Mouse (Mus musculus): ENCODE data around the gene Tpm4.
"Not testable (repeated sequence)": the region's sequence is repeated elsewhere in the genome, so short reads cannot be mapped to it uniquely, and the experiment has no call there.

The Tpm4 gene

GRCm38 (mm10) chr8:72134756-72135445 lies at the start of gene Tpm4:
TSS of gene Tpm4 (plus strand) at chr8:72134975.
- no peak for DNase-seq

GRCm38 (mm10) chr8:72087611-72088010 lies 47.2 kb upstream of the Tpm4 start:
- DNase-seq = not testable (repeated sequence)

- not testable (repeated sequence) for DNase-seq
Observed at GRCm38 (mm10) chr8:72096721-72097120, 38.1 kb upstream of the Tpm4 start.

GRCm38 (mm10) chr8:72099377-72100103 lies 35.2 kb upstream of the Tpm4 start:
- DNase-seq = peak; percentile 16

GRCm38 (mm10) chr8:72105165-72105564 lies 29.6 kb upstream of the Tpm4 start:
- DNase-seq = no peak

GRCm38 (mm10) chr8:72106740-72107139 lies 28.0 kb upstream of the Tpm4 start, which contains the start of gene Olfr374:
TSS of gene Olfr374 (plus strand) at chr8:72107040.
- DNase-seq = no peak

GRCm38 (mm10) chr8:72110876-72111275 lies 23.9 kb upstream of the Tpm4 start:
- no peak for DNase-seq

- no peak for DNase-seq
Observed at GRCm38 (mm10) chr8:72112486-72112885, 22.3 kb upstream of the Tpm4 start.

GRCm38 (mm10) chr8:72115202-72115601 lies 19.6 kb upstream of the Tpm4 start:
- no peak for DNase-seq

GRCm38 (mm10) chr8:72118616-72119015 lies 16.2 kb upstream of the Tpm4 start:
- no peak for DNase-seq

GRCm38 (mm10) chr8:72121486-72121885 lies 13.3 kb upstream of the Tpm4 start:
- not testable (repeated sequence) for DNase-seq

- DNase-seq = no peak
Observed at GRCm38 (mm10) chr8:72121997-72122396, 12.8 kb upstream of the Tpm4 start.

- no peak for DNase-seq
Observed at GRCm38 (mm10) chr8:72127834-72128233, 6.9 kb upstream of the Tpm4 start.

GRCm38 (mm10) chr8:72131251-72131650 lies 3.5 kb upstream of the Tpm4 start:
- no peak for DNase-seq

GRCm38 (mm10) chr8:72131901-72132300 lies 2.9 kb upstream of the Tpm4 start:
- no peak for DNase-seq

- no peak for DNase-seq
Observed at GRCm38 (mm10) chr8:72132417-72132816, 2.4 kb upstream of the Tpm4 start.

- DNase-seq = no peak
Observed at GRCm38 (mm10) chr8:72132891-72133290, 1.9 kb upstream of the Tpm4 start.

GRCm38 (mm10) chr8:72133507-72133906 lies 1.3 kb upstream of the Tpm4 start:
- DNase-seq = no peak

GRCm38 (mm10) chr8:72135446-72136301 lies 899 bp downstream of the Tpm4 start:
- DNase-seq = peak; percentile 53

GRCm38 (mm10) chr8:72136302-72136978 lies 1.7 kb downstream of the Tpm4 start:
- peak; percentile 38 for DNase-seq

GRCm38 (mm10) chr8:72137431-72137830 lies 2.7 kb downstream of the Tpm4 start:
- no peak for DNase-seq

GRCm38 (mm10) chr8:72138456-72138855 lies 3.7 kb downstream of the Tpm4 start:
- no peak for DNase-seq

Data from right cerebral cortex, postnatal 4 days (tissue).